Mouse (Mus musculus): ENCODE results near the gene Slc38a3. TPM values are rescaled to one million over a fixed set of nuclear protein-coding genes. Genes with fewer than 3 reads are reported as not detected.

Gene Slc38a3
- polyA plus RNA-seq, 1 experiment from 2014 or later: 7.2 TPM

DNA sequence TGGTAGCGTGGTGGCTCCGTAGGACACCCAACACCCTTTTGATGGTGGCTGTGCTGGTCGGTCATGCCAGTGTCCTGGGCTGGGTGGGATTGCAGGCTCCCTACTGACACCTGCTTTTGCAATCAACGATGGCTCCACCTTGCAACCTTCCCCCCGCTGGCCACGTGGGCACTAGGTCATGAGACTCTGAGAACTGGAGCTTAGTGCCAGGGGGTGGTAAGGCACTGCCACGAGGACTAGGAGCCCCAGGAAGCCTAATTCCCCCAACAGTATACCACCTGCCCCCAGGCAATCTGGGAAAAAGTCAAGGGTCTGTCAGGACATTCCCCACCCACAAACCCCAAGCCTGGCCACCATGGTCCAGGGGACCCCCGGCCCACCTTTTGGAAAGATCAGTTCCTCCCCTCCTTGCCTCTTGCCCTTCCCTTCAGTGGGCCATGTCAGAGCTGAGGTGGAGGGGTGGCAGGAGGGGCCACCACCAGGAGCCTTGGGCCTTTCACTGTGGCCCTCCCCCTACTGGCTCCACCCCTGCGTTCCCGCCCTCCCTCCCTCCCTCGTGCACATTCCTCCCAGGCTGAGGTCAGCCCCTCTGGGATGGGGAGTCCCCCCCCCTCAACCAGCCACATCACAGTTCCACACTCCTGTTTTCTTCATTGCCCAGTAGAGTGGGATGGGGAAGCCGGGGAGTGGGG lies 60.4 kb downstream of the Slc38a3 start, which contains the start of gene Sema3b:
Gene Sema3b (minus strand): TSS at position 489 of the 692 bp plus-strand sequence.
- H3K27me3 ChIP-seq (ENCODE audit: control insufficient read depth, insufficient read depth, low read length): no peaks in the 10 kb centered on the region
- H3K4me1 ChIP-seq (ENCODE audit: control insufficient read depth, insufficient read depth, low read length): peaks cover 41% of the 10 kb centered on the region
- no peak within 1 kb of the TSS for H3K27ac ChIP-seq (ENCODE audit: low read depth, low read length)
- DNase-seq (ENCODE audit: low spot score): no peak
- ATAC-seq (ENCODE audit: insufficient read depth, low FRiP score, low TSS enrichment): no peak
- no peaks in the 10 kb centered on the region for H3K36me3 ChIP-seq (ENCODE audit: control insufficient read depth, insufficient read depth, low read length)
- H3K4me3 ChIP-seq (ENCODE audit: low read depth, low read length): no peak within 1 kb of the TSS
- no peaks in the 10 kb centered on the region for H3K9me3 ChIP-seq (ENCODE audit: control insufficient read depth, low read length)
- WGBS: 36% methylated on average over 12 of the region's 12 CpGs
- no peak within 1 kb of the TSS; the same call in 1 of the 2 replicates for H3K9ac ChIP-seq (ENCODE audit: low read length)
- no peak within 1 kb of the TSS for H3K4me2 ChIP-seq (ENCODE audit: low read depth)

DNA sequence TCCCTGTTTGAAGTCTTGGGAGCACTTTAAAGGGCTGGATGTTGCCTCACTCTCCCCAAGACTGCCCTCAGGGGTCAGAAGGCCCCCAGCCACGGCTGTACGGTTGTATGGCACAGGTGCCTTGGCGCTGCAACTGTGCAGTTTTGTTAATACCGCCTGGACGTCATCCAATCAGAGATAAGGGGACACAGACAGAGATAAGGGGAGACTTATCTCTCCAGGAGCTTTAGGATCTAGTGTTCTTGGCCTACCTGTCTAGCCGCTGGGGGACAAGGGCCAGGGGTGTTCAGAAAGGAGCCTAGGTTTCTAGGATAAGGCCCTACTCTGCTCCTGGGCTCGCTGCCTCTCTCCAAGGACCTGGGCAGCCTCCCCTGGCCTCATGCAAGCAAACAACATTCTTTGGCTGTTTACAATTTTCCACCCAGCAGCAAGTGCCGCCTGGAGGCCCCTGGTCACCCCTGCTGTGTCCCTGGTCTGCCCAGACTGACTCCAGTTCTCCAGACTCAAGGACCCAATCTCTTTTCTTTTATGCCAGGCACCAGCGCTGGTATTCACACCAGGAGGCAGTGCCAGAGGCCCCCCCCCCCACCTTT lies 61.6 kb downstream of the Slc38a3 start:
- Histone ChIP-seq H3K9me3 (ENCODE audit: control insufficient read depth, low read length) (no peaks in the 10 kb centered on the region), H3K27ac (ENCODE audit: low read depth, low read length) (no peak overlapping the region), H3K27me3 (ENCODE audit: control insufficient read depth, insufficient read depth, low read length) (no peaks in the 10 kb centered on the region), H3K36me3 (ENCODE audit: control insufficient read depth, insufficient read depth, low read length) (no peaks in the 10 kb centered on the region), H3K9ac (ENCODE audit: low read length) (no peak overlapping the region; the same call in 1 of the 2 replicates), H3K4me2 (ENCODE audit: low read depth) (no peak overlapping the region), H3K4me1 (ENCODE audit: control insufficient read depth, insufficient read depth, low read length) (peaks cover 38% of the 10 kb centered on the region), H3K4me3 (ENCODE audit: low read depth, low read length) (no peak overlapping the region)
- no peak for ATAC-seq (ENCODE audit: insufficient read depth, low FRiP score, low TSS enrichment)
- no peak for DNase-seq (ENCODE audit: low spot score)
- 55% methylated on average over 9 of the region's 9 CpGs for WGBS

DNA sequence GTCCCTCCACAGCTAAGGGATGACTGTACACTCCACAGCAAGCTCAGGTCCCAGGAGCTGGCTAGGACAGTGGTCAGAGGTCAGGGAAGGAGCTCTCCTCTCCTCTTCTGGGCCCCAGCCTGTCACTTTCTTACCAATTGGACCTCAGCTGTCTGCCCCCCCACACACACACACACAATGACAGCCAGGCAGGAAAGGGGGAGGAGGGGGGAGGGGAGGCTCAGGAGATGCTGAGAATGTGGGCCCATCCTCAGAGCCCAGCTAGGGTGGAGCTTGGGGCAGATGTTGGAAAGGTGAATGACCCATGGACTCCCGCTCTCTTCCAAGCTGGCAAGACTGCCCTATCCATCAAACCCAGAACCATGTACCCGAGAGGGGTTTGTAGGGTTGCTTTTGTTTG lies 62.3 kb downstream of the Slc38a3 start:
- H3K4me2 ChIP-seq (ENCODE audit: low read depth): peak overlapping the region; percentile 2; the same call in 1 of the 2 replicates
- H3K36me3 ChIP-seq (ENCODE audit: control insufficient read depth, insufficient read depth, low read length): no peaks in the 10 kb centered on the region
- no peak overlapping the region for H3K9ac ChIP-seq (ENCODE audit: low read length)
- DNase-seq (ENCODE audit: low spot score) (no peak), ATAC-seq (ENCODE audit: insufficient read depth, low FRiP score, low TSS enrichment) (no peak)
- no peak overlapping the region for H3K4me3 ChIP-seq (ENCODE audit: low read depth, low read length)
- H3K27me3 ChIP-seq (ENCODE audit: control insufficient read depth, insufficient read depth, low read length): no peaks in the 10 kb centered on the region
- H3K4me1 ChIP-seq (ENCODE audit: control insufficient read depth, insufficient read depth, low read length): peaks cover 37% of the 10 kb centered on the region
- no peak overlapping the region for H3K27ac ChIP-seq (ENCODE audit: low read depth, low read length)
- H3K9me3 ChIP-seq (ENCODE audit: control insufficient read depth, low read length): no peaks in the 10 kb centered on the region
- WGBS: 52% methylated on average over 2 of the region's 2 CpGs

DNA sequence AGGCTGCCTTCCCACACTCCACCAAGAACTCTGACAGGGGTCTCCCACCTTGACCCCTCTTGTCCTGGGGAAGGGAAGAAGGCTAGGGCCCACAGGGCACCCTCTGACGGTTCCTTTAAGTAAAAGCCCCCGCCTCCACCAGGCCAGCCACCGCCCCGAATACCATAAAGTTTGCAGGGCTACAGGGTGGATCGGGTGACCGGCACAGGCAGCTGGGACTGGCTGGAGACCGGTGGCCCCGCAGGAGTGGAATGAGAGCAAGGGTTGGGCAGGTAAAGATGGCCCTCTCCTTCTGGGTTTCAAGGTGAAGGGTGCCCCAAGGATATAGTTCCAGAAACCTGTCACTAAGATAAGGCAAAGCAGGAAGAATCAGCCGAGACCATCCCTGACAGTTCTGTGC lies 62.7 kb downstream of the Slc38a3 start:
- Histone ChIP-seq H3K9me3 (ENCODE audit: control insufficient read depth, low read length) (no peaks in the 10 kb centered on the region), H3K4me3 (ENCODE audit: low read depth, low read length) (no peak overlapping the region), H3K9ac (ENCODE audit: low read length) (no peak overlapping the region), H3K27me3 (ENCODE audit: control insufficient read depth, insufficient read depth, low read length) (no peaks in the 10 kb centered on the region), H3K36me3 (ENCODE audit: control insufficient read depth, insufficient read depth, low read length) (no peaks in the 10 kb centered on the region), H3K4me2 (ENCODE audit: low read depth) (peak overlapping the region; percentile 4; the same call in 1 of the 2 replicates), H3K27ac (ENCODE audit: low read depth, low read length) (no peak overlapping the region; the same call in 1 of the 2 replicates), H3K4me1 (ENCODE audit: control insufficient read depth, insufficient read depth, low read length) (peaks cover 32% of the 10 kb centered on the region)
- ATAC-seq (ENCODE audit: insufficient read depth, low FRiP score, low TSS enrichment) (no peak), DNase-seq (ENCODE audit: low spot score) (no peak)
- 6% methylated on average over 9 of the region's 9 CpGs for WGBS

DNA sequence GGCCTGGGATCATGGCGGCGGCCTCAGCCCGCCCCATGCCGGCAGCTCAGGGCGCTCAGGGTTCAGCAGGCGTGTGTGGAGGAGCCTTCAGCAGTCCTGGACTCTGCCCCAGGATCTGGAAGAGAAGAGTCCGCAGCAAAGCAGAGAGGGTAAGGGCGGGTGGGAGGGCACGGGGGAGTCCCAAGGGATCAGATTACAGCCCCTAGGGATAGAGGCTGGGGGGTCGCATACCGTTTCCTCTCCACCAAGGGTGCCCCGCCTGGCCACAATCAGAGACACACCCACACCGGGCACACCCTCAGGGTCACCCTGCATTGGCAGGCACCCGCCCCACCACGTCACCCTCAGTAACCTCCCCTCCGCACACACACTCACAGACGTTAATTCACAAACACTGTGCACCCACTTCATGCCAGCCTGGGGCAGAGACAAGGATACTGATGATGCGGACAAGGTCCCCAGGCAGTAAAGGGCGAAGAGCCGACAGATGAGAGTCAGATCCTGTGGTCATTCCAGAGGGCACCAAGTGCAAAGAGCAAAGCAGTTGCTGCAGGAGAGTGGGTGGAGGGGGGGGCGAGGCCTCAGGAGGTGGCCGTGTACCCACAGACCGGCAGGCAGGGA lies 64.2 kb downstream of the Slc38a3 start:
- no peak for ATAC-seq (ENCODE audit: insufficient read depth, low FRiP score, low TSS enrichment)
- Histone ChIP-seq H3K27me3 (ENCODE audit: control insufficient read depth, insufficient read depth, low read length) (no peaks in the 10 kb centered on the region), H3K36me3 (ENCODE audit: control insufficient read depth, insufficient read depth, low read length) (no peaks in the 10 kb centered on the region), H3K4me2 (ENCODE audit: low read depth) (peak overlapping the region; percentile 15), H3K4me3 (ENCODE audit: low read depth, low read length) (no peak overlapping the region), H3K9me3 (ENCODE audit: control insufficient read depth, low read length) (no peaks in the 10 kb centered on the region), H3K9ac (ENCODE audit: low read length) (no peak overlapping the region), H3K27ac (ENCODE audit: low read depth, low read length) (no peak overlapping the region), H3K4me1 (ENCODE audit: control insufficient read depth, insufficient read depth, low read length) (peaks cover 27% of the 10 kb centered on the region)
- no peak for DNase-seq (ENCODE audit: low spot score)
- WGBS: 37% methylated on average over 23 of the region's 23 CpGs

DNA sequence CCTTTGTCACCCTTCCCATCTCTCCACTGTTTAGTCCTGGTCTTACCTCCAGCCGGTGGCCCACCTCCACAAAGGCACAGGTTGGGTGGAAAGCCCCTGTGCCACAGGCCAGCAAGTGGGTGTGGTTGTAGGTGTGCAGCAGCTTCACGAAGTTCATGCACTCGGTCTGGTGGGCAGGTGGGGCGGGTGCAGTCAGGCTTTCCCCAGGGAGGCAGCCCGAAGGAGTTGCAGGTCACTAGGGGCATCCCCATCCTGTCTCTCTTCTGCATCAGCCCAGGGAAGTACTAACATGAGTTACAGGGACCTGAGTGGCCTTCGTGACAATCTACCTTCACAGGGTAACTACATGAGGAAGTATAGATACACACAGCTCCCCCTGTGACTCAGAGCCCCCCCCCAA lies 66.1 kb downstream of the Slc38a3 start:
- H3K27ac ChIP-seq (ENCODE audit: low read depth, low read length): no peak overlapping the region
- H3K27me3 ChIP-seq (ENCODE audit: control insufficient read depth, insufficient read depth, low read length): no peaks in the 10 kb centered on the region
- H3K4me3 ChIP-seq (ENCODE audit: low read depth, low read length): no peak overlapping the region
- H3K9me3 ChIP-seq (ENCODE audit: control insufficient read depth, low read length): no peaks in the 10 kb centered on the region
- H3K4me2 ChIP-seq (ENCODE audit: low read depth): no peak overlapping the region
- H3K4me1 ChIP-seq (ENCODE audit: control insufficient read depth, insufficient read depth, low read length): peaks cover 21% of the 10 kb centered on the region
- 81% methylated on average over 6 of the region's 6 CpGs for WGBS
- no peak overlapping the region; the same call in 1 of the 2 replicates for H3K9ac ChIP-seq (ENCODE audit: low read length)
- DNase-seq (ENCODE audit: low spot score) (no peak), ATAC-seq (ENCODE audit: insufficient read depth, low FRiP score, low TSS enrichment) (no peak)
- H3K36me3 ChIP-seq (ENCODE audit: control insufficient read depth, insufficient read depth, low read length): no peaks in the 10 kb centered on the region

DNA sequence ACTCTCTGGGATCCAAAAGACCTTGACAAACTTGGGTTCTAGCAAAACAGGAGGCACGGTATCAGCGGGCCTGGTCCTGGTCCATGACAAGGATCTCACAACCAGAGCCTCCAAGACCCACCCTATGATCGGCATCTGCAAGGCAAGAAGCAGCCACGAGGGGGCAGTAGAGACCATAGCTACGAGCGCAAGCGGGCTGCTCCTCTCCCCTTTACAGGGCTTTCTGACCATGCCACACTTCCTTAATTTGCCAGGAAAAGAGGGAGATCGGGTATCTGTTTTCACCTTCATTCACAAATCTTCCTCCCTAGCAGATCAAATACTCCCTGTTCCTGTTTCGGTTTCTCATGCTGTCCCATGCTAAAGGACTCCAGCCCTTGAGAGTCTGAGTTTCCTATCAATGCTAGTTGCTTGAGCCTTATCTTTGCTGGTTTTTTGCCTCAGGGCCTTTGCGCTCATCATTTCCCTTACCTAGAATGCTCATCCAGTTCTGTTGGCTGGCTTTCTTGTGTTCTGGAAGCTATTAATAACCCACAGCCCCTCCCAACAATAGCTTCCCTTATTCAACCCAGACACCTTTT lies 67.2 kb downstream of the Slc38a3 start:
- H3K4me3 ChIP-seq (ENCODE audit: low read depth, low read length): no peak overlapping the region
- no peaks in the 10 kb centered on the region for H3K9me3 ChIP-seq (ENCODE audit: control insufficient read depth, low read length)
- peaks cover 16% of the 10 kb centered on the region for H3K4me1 ChIP-seq (ENCODE audit: control insufficient read depth, insufficient read depth, low read length)
- H3K36me3 ChIP-seq (ENCODE audit: control insufficient read depth, insufficient read depth, low read length): no peaks in the 10 kb centered on the region
- no peak overlapping the region for H3K27ac ChIP-seq (ENCODE audit: low read depth, low read length)
- peak overlapping the region; percentile 27 for H3K9ac ChIP-seq (ENCODE audit: low read length)
- H3K4me2 ChIP-seq (ENCODE audit: low read depth): no peak overlapping the region
- no peak for ATAC-seq (ENCODE audit: insufficient read depth, low FRiP score, low TSS enrichment)
- WGBS: 14% methylated on average over 10 of the region's 10 CpGs
- peak; percentile 93 for DNase-seq (ENCODE audit: low spot score)
- H3K27me3 ChIP-seq (ENCODE audit: control insufficient read depth, insufficient read depth, low read length): no peaks in the 10 kb centered on the region

DNA sequence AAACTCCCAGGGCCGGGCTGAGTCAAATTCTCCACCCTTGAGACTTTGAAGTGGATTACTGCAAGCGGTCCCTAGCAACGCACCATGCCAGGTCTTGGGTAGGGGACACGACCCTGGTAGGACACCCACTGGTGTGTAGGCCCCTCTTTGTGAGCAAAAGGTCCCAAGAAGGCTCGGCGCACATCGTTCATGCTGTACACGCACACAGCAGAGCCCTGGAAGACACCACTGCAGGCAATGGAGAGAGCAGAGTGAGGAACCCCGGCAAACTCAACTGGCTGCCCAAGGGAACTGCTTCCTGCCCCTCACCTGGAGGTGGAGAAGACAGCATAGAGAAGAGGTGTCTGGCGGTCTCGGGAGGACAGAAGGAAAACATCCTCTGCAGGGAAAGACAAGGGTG lies 68.1 kb downstream of the Slc38a3 start:
- no peak overlapping the region for H3K27ac ChIP-seq (ENCODE audit: low read depth, low read length)
- no peaks in the 10 kb centered on the region for H3K9me3 ChIP-seq (ENCODE audit: control insufficient read depth, low read length)
- WGBS: 87% methylated on average over 11 of the region's 11 CpGs
- no peak overlapping the region for H3K4me2 ChIP-seq (ENCODE audit: low read depth)
- DNase-seq (ENCODE audit: low spot score) (no peak), ATAC-seq (ENCODE audit: insufficient read depth, low FRiP score, low TSS enrichment) (no peak)
- H3K9ac ChIP-seq (ENCODE audit: low read length): no peak overlapping the region
- no peaks in the 10 kb centered on the region for H3K27me3 ChIP-seq (ENCODE audit: control insufficient read depth, insufficient read depth, low read length)
- no peak overlapping the region for H3K4me3 ChIP-seq (ENCODE audit: low read depth, low read length)
- no peaks in the 10 kb centered on the region for H3K36me3 ChIP-seq (ENCODE audit: control insufficient read depth, insufficient read depth, low read length)
- peaks cover 9% of the 10 kb centered on the region; the same call in 1 of the 2 replicates for H3K4me1 ChIP-seq (ENCODE audit: control insufficient read depth, insufficient read depth, low read length)

All from neural tube, embryonic 11.5 days (tissue).